ENCODE assay signal across 11 mouse cellular contexts in the genomic region with DNA sequence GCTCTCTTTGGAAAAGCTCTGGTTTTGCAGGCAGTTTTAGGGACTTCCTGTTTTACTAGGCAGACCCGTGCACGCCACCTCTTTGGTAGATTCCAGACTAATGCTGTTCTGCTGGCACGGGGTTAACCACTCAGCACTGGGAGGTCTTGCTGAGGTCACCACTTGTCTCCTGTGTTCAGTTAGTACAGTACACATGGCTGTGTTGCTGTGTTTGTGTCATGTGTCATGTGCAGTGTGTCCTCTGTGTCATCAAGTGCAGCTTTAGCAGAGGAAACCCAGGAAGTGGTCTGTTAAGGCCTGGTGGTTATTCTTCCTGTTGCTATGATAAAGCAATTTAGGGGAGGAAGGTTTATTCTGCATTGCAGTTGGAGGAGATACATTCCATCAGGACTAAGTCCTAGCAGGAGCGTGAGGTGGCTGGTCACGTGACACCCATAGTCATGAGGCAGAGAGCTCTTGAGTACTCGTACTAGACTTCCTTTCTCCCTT. TPM values are rescaled to one million over a fixed set of nuclear protein-coding genes. Genes with fewer than 3 reads are reported as not detected.
DNase-seq lines count a peak whose midpoint lies in the region; ATAC-seq lines count a peak whose summit lies in the region.
"Had no signal": no experiment of that assay in that cellular context is flagged by ENCODE, and none has a peak within 500 bp of the region (broad histone marks: within the 10 kb centered on the region; RNA-seq: fewer than 3 reads in every experiment).

No protein-coding gene starts in this region.

- H3K36me3 ChIP-seq in megakaryocyte, embryonic 14.5 days (replicated peaks; ENCODE audit: low read length): peaks cover 24% of the 10 kb centered on the region
- peaks cover 10% of the 10 kb centered on the region for H3K36me3 ChIP-seq in midbrain, embryonic 10.5 days

- peaks cover 1% of the 10 kb centered on the region for H3K27me3 ChIP-seq in megakaryocyte, embryonic 14.5 days (replicated peaks)
- no peaks in the 10 kb centered on the region for H3K27me3 ChIP-seq in midbrain, embryonic 10.5 days (ENCODE audit: low read depth, poor library complexity, severe bottlenecking)
- H3K27me3 ChIP-seq: hindbrain, embryonic 15.5 days had no signal

- H3K4me1 ChIP-seq in megakaryocyte, embryonic 14.5 days: peaks cover 78% of the 10 kb centered on the region
- H3K4me1 ChIP-seq in midbrain, embryonic 10.5 days: no peaks in the 10 kb centered on the region
- H3K4me1 ChIP-seq: hindbrain, embryonic 15.5 days had no signal

- peak; percentile 93 for ATAC-seq in hematopoietic stem cell, adult 5-6 weeks (replicated peaks in 1 of 2; ENCODE audit: insufficient read depth in 1 of 2, low FRiP score in 2 of 2, low TSS enrichment in 1 of 2, low read depth in 1 of 2, poor library complexity in 2 of 2, severe bottlenecking in 2 of 2)
- no peak for ATAC-seq in frontal cortex, adult (ENCODE audit: low TSS enrichment)
- no peak for ATAC-seq in erythroblast, adult 5-6 weeks (replicated peaks; ENCODE audit: low FRiP score, poor library complexity, severe bottlenecking)
- ATAC-seq: forebrain, embryonic 16.5 days had no signal

- 81% methylated on average over 6 of the region's 6 CpGs for WGBS in midbrain, embryonic 10.5 days

- peak; percentile 28 to 29 for DNase-seq in spleen, postnatal 36 days (ENCODE audit: low spot score in 2 of 2)
- DNase-seq in spleen, adult 12 weeks (ENCODE audit: low spot score): no peak
- DNase-seq in midbrain, embryonic 10.5 days (ENCODE audit: low spot score): no peak
- DNase-seq in Muller cell, postnatal 12 days (ENCODE audit: inconsistent ontology term): no peak
- DNase-seq: cerebellum, adult 11-12 months had no signal

- H3K27ac ChIP-seq in midbrain, embryonic 10.5 days (replicated peaks): no peak overlapping the region
- H3K27ac ChIP-seq: hindbrain, embryonic 15.5 days had no signal

- no peaks in the 10 kb centered on the region for H3K9me3 ChIP-seq in megakaryocyte, embryonic 14.5 days
- no peaks in the 10 kb centered on the region for H3K9me3 ChIP-seq in midbrain, embryonic 10.5 days (replicated peaks)
- H3K9me3 ChIP-seq: hindbrain, embryonic 15.5 days had no signal

- H3K4me3 ChIP-seq in megakaryocyte, embryonic 14.5 days (replicated peaks): peak overlapping the region; percentile 86
- no peak overlapping the region for H3K4me3 ChIP-seq in midbrain, embryonic 10.5 days
- H3K4me3 ChIP-seq: hindbrain, embryonic 15.5 days had no signal

RNA-seq across cellular contexts. Expression of gene Tspyl3, which starts 10.4 kb away (rescaled TPM):
- 18.2 and 19.4 TPM in 2 replicates for total RNA-seq in hematopoietic stem cell, adult 5-6 weeks (2017)
- 3.3 and 3.6 TPM in 2 replicates for polyA plus RNA-seq in megakaryocyte, embryonic 14.5 days (2012; ENCODE audit: insufficient read depth, low replicate concordance)
- 7.3 and 8.1 TPM in 2 replicates for polyA plus RNA-seq in midbrain, embryonic 10.5 days (2016; fragmentation: Nextera tagmentation; extraction: Ambion mirVana)
- 2.5 TPM in 2 replicates for total RNA-seq in erythroblast, adult 5-6 weeks (2015; ENCODE audit: low replicate concordance)
- total RNA-seq in erythroblast, adult 5-6 weeks (2017; ENCODE audit: low replicate concordance): 1.2 and 1.5 TPM in 2 replicates

RNA-seq across cellular contexts. Expression of gene Plagl2, which starts 26.4 kb away (rescaled TPM):
- total RNA-seq in hematopoietic stem cell, adult 5-6 weeks (2017): 7.3 and 7.8 TPM in 2 replicates
- 5.7 and 6.8 TPM in 2 replicates for polyA plus RNA-seq in megakaryocyte, embryonic 14.5 days (2012; ENCODE audit: insufficient read depth, low replicate concordance)
- polyA plus RNA-seq in midbrain, embryonic 10.5 days (2016; fragmentation: Nextera tagmentation; extraction: Ambion mirVana): 29.1 and 29.4 TPM in 2 replicates
- total RNA-seq in erythroblast, adult 5-6 weeks (2015; ENCODE audit: low replicate concordance): 33.4 and 36.8 TPM in 2 replicates
- total RNA-seq in erythroblast, adult 5-6 weeks (2017; ENCODE audit: low replicate concordance): 8.7 and 13.2 TPM in 2 replicates

RNA-seq across cellular contexts. Expression of gene Pofut1, which starts 26.5 kb away (rescaled TPM):
- 23.0 and 29.1 TPM in 2 replicates for total RNA-seq in hematopoietic stem cell, adult 5-6 weeks (2017)
- 2.1 and 3.0 TPM in 2 replicates for polyA plus RNA-seq in megakaryocyte, embryonic 14.5 days (2012; ENCODE audit: insufficient read depth, low replicate concordance)
- 5.9 and 6.3 TPM in 2 replicates for polyA plus RNA-seq in midbrain, embryonic 10.5 days (2016; fragmentation: Nextera tagmentation; extraction: Ambion mirVana)
- total RNA-seq in erythroblast, adult 5-6 weeks (2015; ENCODE audit: low replicate concordance): 1.3 and 2.5 TPM in 2 replicates
- total RNA-seq in erythroblast, adult 5-6 weeks (2017; ENCODE audit: low replicate concordance): 9.2 and 15.5 TPM in 2 replicates

RNA-seq across cellular contexts. Expression of gene Tm9sf4, which starts 53.7 kb away (rescaled TPM):
- 62.0 and 83.4 TPM in 2 replicates for total RNA-seq in hematopoietic stem cell, adult 5-6 weeks (2017)
- polyA plus RNA-seq in megakaryocyte, embryonic 14.5 days (2012; ENCODE audit: insufficient read depth, low replicate concordance): 23.8 and 32.4 TPM in 2 replicates
- 82.5 and 82.8 TPM in 2 replicates for polyA plus RNA-seq in midbrain, embryonic 10.5 days (2016; fragmentation: Nextera tagmentation; extraction: Ambion mirVana)
- 16.9 and 19.2 TPM in 2 replicates for total RNA-seq in erythroblast, adult 5-6 weeks (2015; ENCODE audit: low replicate concordance)
- 14.9 and 23.3 TPM in 2 replicates for total RNA-seq in erythroblast, adult 5-6 weeks (2017; ENCODE audit: low replicate concordance)

Comparison
In these comparisons a context has a peak if more than half of its experiments do, and no peak if none do; other contexts are left out.
1. DNase-seq: peak in spleen, postnatal 36 days (2 of 2); none in spleen, adult 12 weeks (single experiment), midbrain, embryonic 10.5 days (single experiment) and Muller cell, postnatal 12 days (single experiment).
2. ATAC-seq: peak in hematopoietic stem cell, adult 5-6 weeks (2 of 2); none in frontal cortex, adult (single experiment) and erythroblast, adult 5-6 weeks (single experiment).